Mouse (Mus musculus): Measurements from ENCODE around the gene Gbf1.

DNA sequence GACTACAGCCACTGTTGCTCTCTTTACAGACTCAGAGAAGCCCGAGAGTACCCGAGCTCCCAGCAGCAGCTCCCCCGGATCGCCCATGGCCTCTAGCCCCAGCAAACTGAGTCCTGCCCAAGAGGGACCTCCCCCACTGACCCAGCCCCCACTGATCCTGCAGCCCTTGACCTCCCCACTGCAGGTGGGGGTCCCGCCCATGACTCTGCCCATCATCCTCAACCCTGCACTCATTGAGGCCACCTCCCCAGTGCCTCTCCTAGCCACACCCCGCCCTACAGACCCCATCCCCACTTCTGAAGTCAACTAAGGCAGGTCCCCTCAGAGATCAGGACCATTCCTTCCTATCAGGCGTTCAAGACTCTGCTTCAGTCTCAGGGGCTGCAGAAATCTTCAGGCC lies 133.3 kb downstream of the Gbf1 start:
- TF ChIP-seq CTCF (IDR thresholded peaks at IDR 0.05; ENCODE audit: low read depth, low read length) = no peak
- no peak for TF ChIP-seq POLR2A (IDR thresholded peaks at IDR 0.05; ENCODE audit: insufficient read depth, low read length)

Measured in ES-Bruce4 (cell line).